Comparison of ENCODE assay signal across 25 mouse cellular contexts in the genomic region with DNA sequence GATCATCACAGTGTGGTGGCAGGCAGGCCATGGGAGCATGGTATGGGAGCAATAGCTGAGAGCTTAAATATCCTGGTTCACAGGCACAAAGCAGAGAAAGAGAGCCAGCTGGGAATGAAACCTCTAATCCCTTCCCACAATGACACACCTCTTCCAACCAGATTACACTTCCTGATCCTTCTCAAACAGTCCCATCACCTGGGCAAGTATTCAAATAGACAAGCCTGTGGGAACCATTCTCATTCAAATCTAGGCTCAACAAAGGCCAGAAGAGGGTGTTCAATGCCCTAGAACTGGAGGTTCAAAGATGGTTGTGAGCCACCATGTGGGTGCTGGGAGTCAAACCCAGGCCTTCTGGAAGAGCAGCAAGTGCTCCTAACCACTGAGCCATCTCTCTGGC.
"Had no signal": no experiment of that assay in that cellular context is flagged by ENCODE, and none has a peak within 500 bp of the region (broad histone marks: within the 10 kb centered on the region; RNA-seq: fewer than 3 reads in every experiment).

No protein-coding gene starts in this region.

- H3K27ac ChIP-seq: embryonic facial prominence, embryonic 12.5 days; embryonic facial prominence, embryonic 13.5 days; embryonic facial prominence, embryonic 15.5 days; forebrain, embryonic 12.5 days; forebrain, embryonic 13.5 days; forebrain, embryonic 15.5 days; heart, adult 2 months had no signal

- H3K36me3 ChIP-seq: embryonic facial prominence, embryonic 10.5 days; embryonic facial prominence, embryonic 12.5 days; embryonic facial prominence, embryonic 13.5 days; embryonic facial prominence, embryonic 15.5 days; forebrain, embryonic 10.5 days; forebrain, embryonic 12.5 days; forebrain, embryonic 15.5 days had no signal

- H3K4me1 ChIP-seq: forebrain, embryonic 15.5 days had no signal

- H3K9me3 ChIP-seq: embryonic facial prominence, embryonic 13.5 days; forebrain, embryonic 12.5 days; forebrain, embryonic 13.5 days; forebrain, embryonic 15.5 days had no signal

- H3K27me3 ChIP-seq: embryonic facial prominence, embryonic 12.5 days; embryonic facial prominence, embryonic 13.5 days; embryonic facial prominence, embryonic 15.5 days; forebrain, embryonic 12.5 days; forebrain, embryonic 13.5 days; forebrain, embryonic 15.5 days had no signal

- H3K4me3 ChIP-seq: embryonic facial prominence, embryonic 10.5 days; embryonic facial prominence, embryonic 12.5 days; embryonic facial prominence, embryonic 13.5 days; embryonic facial prominence, embryonic 15.5 days; erythroblast, embryonic 14.5 days; forebrain, embryonic 10.5 days; forebrain, embryonic 12.5 days; forebrain, embryonic 13.5 days; forebrain, embryonic 15.5 days; gastrocnemius, adult 2 months; heart, adult 2 months had no signal

- DNase-seq: cerebellum, adult 9-10 months; cerebellum, adult 9-11 months; cerebellum, postnatal 10 days; cerebellum, postnatal 14 days; cerebellum, postnatal 25 days; cerebellum, postnatal 36 days; embryo, embryonic 11 days; forebrain, postnatal 0 days; gastrocnemius, adult 2 months; gastrocnemius, postnatal 10 days; gastrocnemius, postnatal 14 days; gastrocnemius, postnatal 25 days; gastrocnemius, postnatal 36 days; heart, adult 11 months; heart, adult 18-20 months had no signal
